Mouse (Mus musculus) thymus, adult 2 months (tissue): ENCODE results near the gene Mpp5. TPM values are rescaled to one million over a fixed set of nuclear protein-coding genes. Genes with fewer than 3 reads are reported as not detected.
A peak's percentile ranks its signal among the peaks of the same experiment; 100 is the strongest.

Experiments
- DNase-seq: peaks from one replicate; pipeline ENCODE4 v3.0.0; 2021
- H3K27ac ChIP-seq: fragments of 200-500 bp; 2 replicates; pipeline ENCODE4 v1.5.1; 2012; ENCODE audit warnings: low read length, control low read depth; ENCODE audit not compliant: control insufficient read depth, insufficient read depth
- H3K27me3 ChIP-seq: fragments of 200-500 bp; 2 replicates; pipeline ENCODE4 v1.6.1; 2012; ENCODE audit warnings: mild to moderate bottlenecking, low read length, moderate library complexity, mixed read lengths; ENCODE audit not compliant: control insufficient read depth, insufficient read depth
- H3K36me3 ChIP-seq: fragments of 200-500 bp; 2 replicates; pipeline ENCODE4 v1.6.1; 2012; ENCODE audit warnings: mild to moderate bottlenecking, low read length, moderate library complexity; ENCODE audit not compliant: control insufficient read depth, insufficient read depth
- H3K4me1 ChIP-seq: fragments of 200-500 bp; replicated peaks from 2 replicates; pipeline ENCODE4 v1.6.1; 2012; ENCODE audit warnings: low read length; ENCODE audit not compliant: control insufficient read depth, insufficient read depth
- H3K4me3 ChIP-seq: fragments of 200-500 bp; 2 replicates; pipeline ENCODE4 v1.5.1; 2012; ENCODE audit warnings: mild to moderate bottlenecking, low read length, control low read depth, moderate library complexity; ENCODE audit not compliant: control insufficient read depth, insufficient read depth
- CTCF ChIP-seq: fragments of 200-500 bp; IDR thresholded peaks from 2 replicates; pipeline ENCODE4 v1.5.1; 2012; ENCODE audit warnings: mild to moderate bottlenecking, control low read depth, low read length, moderate library complexity, borderline replicate concordance; ENCODE audit not compliant: control insufficient read depth, poor library complexity, insufficient read depth; ENCODE audit errors: extremely low read depth
- POLR2A ChIP-seq: fragments of 200-500 bp; IDR thresholded peaks from 2 replicates; pipeline ENCODE4 v1.6.1; 2012; ENCODE audit warnings: mild to moderate bottlenecking, low read length, control low read depth, moderate library complexity; ENCODE audit not compliant: control insufficient read depth, poor library complexity, insufficient read depth; ENCODE audit errors: extremely low read depth
- WGBS: fragments of 180-500 bp; shearing (Covaris S2); methylation state at CpG from one replicate; pipeline ENCODE4 v1.1.7; 2018; 5-methylcytosine and 5-hydroxymethylcytosine counted together
- polyA plus RNA-seq: library from polyadenylated mRNA; depleted of rRNA; stranded (reverse); fragments of >200 nt; gene quantifications from 2 replicates; pipeline ENCODE4 v1.2.3, GENCODE M21; 2012

Mpp5 gene
- polyA plus RNA-seq, 1 experiment, result 1.8 TPM

GRCm38 (mm10) chr12:78801836-78802235 lies 53.1 kb downstream of the Mpp5 start:
- Histone ChIP-seq H3K4me1 (no peaks in the 10 kb centered on the region), H3K27ac (no peak overlapping the region), H3K27me3 (no peaks in the 10 kb centered on the region), H3K36me3 (peaks cover 4% of the 10 kb centered on the region), H3K4me3 (no peak overlapping the region)
- TF ChIP-seq CTCF (no peak), POLR2A (no peak)
- no peak for DNase-seq

GRCm38 (mm10) chr12:78814437-78814836 lies 65.7 kb downstream of the Mpp5 start:
- H3K36me3 ChIP-seq, result no peaks in the 10 kb centered on the region
- no peak for DNase-seq
- H3K27ac ChIP-seq, result no peak overlapping the region
- no peaks in the 10 kb centered on the region for H3K27me3 ChIP-seq
- no peak overlapping the region for H3K4me3 ChIP-seq
- no peaks in the 10 kb centered on the region for H3K4me1 ChIP-seq
- no peak for TF ChIP-seq CTCF
- TF ChIP-seq POLR2A, result no peak

DNA sequence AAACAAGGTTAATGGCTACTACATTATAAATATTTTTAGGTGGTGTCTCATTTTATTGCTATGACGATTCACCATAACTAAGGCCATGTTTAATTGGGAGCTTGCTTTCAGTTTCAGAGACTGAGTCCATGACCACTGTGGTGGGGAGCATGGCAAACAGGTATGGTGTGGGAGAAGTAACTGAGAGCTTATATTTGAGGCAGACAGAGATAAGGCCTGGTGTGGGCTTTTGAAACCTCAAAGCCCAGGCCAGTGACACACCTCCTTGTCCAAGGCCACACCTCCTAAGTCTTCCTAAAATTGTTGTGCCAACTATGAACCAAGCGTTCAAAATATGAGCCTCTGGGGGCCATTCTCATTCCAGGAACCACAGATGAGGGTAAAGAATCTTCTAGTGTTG lies 85.8 kb downstream of the Mpp5 start:
- WGBS, result 95% methylated on average over 2 of the region's 2 CpGs

GRCm38 (mm10) chr12:78839906-78840305 lies 91.2 kb downstream of the Mpp5 start:
- whole genome bisulfite sequencing, result 65% methylated on average over 4 of the region's 4 CpGs
- DNase-seq, result no peak
- no peaks in the 10 kb centered on the region for H3K27me3 ChIP-seq
- H3K4me3 ChIP-seq, result no peak overlapping the region
- no peak for TF ChIP-seq POLR2A
- TF ChIP-seq CTCF, result no peak
- peaks cover 60% of the 10 kb centered on the region for H3K36me3 ChIP-seq
- H3K27ac ChIP-seq, result no peak overlapping the region
- no peaks in the 10 kb centered on the region for H3K4me1 ChIP-seq

More for the DNA sequence above, 85.8 kb downstream of the Mpp5 start:
- TF ChIP-seq POLR2A (no peak), CTCF (no peak)
- Histone ChIP-seq H3K27ac (no peak overlapping the region), H3K4me3 (no peak overlapping the region), H3K27me3 (no peaks in the 10 kb centered on the region), H3K36me3 (peaks cover 32% of the 10 kb centered on the region), H3K4me1 (no peaks in the 10 kb centered on the region)
- DNase-seq, result no peak

DNA sequence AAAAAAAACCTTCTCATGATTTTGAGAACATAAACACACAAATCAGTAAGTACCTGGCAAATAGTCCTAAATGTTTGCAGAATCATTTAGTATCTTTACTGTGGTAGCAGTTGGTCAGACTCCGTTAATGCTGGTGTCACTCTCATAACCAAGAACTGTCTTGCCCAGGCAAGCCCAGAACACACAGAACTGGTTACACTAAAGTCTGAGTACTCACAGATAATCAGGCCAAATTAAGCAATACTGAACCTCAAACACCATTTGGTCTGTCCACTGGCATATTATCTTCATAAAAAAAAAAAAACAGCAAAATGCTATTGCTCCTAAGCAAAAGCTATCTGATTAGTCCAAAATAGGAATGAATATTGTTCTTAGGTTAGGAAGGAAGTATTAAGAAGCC lies 93.7 kb downstream of the Mpp5 start:
- H3K27ac ChIP-seq, result no peak overlapping the region
- TF ChIP-seq POLR2A (no peak), CTCF (no peak)
- no peak overlapping the region for H3K4me3 ChIP-seq
- no peak for DNase-seq
- no peaks in the 10 kb centered on the region for H3K4me1 ChIP-seq
- no peaks in the 10 kb centered on the region for H3K27me3 ChIP-seq
- H3K36me3 ChIP-seq, result peaks cover 63% of the 10 kb centered on the region
- 98% methylated on average over 1 of the region's 1 CpGs for WGBS

DNA sequence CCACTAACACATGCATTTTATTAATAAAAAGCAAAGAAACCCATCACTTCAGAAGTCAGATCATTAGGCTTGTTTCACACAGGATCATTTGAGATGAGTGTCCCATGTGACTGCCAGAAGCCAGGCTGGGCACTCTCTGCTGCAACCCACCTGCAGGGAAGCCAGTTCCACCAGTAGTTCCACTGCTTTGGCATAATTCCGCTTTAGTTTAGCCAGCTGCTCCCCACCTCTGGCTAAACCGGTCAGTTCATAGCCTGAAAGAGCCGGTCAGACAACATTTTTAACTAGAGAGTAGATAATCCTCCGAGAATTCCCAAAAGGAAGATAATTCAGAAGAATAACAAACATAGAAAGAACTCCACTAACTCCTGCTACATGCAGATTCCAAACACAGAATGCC lies 99.5 kb downstream of the Mpp5 start:
- TF ChIP-seq POLR2A, result no peak
- no peak for TF ChIP-seq CTCF
- Histone ChIP-seq H3K36me3 (peaks cover 53% of the 10 kb centered on the region), H3K27me3 (no peaks in the 10 kb centered on the region), H3K4me1 (no peaks in the 10 kb centered on the region), H3K27ac (no peak overlapping the region), H3K4me3 (no peak overlapping the region)
- DNase-seq, result no peak
- WGBS, result 97% methylated on average over 4 of the region's 4 CpGs

DNA sequence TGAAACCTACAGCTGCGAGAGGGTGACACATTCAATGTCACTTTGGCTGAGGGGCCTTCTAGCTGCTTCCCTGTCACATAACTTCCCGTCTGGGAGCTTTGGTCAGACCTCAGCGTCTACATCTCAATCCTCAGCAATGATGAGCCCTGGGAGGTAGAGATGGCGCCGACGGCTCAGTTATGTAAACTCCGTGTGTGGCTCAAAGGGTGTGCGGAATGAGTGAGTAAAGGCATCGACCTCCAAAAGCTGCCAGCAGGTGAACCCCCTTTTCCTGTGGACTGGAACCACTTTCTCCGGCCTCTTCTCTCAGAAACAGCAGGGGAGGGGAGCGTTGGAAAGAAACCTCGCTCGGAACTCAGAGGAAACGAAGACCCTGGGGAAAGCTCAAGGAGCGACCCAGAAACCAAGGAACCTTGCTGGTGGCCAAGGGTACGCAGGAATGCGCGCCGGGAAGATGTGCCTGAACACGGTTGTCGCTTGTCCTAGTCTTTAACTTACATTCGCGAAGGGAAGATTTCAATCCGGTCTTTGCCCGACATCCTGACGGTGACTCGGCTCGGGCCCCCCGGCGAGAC lies 112.3 kb downstream of the Mpp5 start:
- Histone ChIP-seq H3K36me3 (no peaks in the 10 kb centered on the region), H3K27me3 (no peaks in the 10 kb centered on the region), H3K4me1 (peaks cover 12% of the 10 kb centered on the region), H3K27ac (peak overlapping the region; percentile 66), H3K4me3 (peak overlapping the region; percentile 87)
- WGBS, result under 1% methylated on average over 30 of the region's 30 CpGs
- no peak for TF ChIP-seq POLR2A
- TF ChIP-seq CTCF, result no peak
- peak; percentile 8 for DNase-seq
